Mouse (Mus musculus) 3134 (cell line): ENCODE measurements around the gene Slc10a6.

ENCODE experiments used
- DNase-seq: peaks from one replicate; pipeline ENCODE4 v3.0.0-alpha.2; 2011; ENCODE audit warnings: low spot score; ENCODE audit not compliant: insufficient read length; ENCODE audit errors: extremely low read depth

Slc10a6 gene

DNA sequence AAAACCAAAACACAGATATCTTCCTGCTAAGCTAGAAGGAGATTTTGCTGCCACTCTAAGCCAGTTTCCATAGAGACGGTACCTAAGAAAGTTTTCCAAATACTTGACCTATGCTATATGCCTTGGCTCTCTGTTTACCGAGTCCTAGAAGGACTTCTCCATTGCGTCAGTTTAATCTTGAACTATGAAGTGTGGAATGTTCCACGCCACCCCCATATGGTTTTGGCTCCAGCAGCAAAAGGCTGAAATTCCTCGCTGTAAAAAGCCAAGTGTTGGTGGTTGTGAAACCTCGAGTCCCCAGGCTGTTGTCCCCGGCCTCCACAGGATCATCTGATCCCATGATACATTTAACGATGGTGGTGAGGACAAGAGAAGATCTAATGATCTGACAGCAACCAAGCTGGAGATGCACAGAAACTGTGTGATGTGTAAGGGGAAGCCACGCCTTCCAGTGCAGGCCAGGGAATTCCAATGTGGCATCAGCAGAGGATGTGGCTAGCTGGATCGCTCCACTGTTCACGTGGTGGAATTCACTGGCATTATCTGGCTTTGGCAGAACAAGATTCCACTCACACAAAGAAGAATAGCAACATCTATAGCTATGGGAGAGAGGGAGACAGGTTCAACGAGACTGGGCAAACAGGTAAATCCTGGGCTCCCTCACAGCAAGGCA lies 8.8 kb downstream of the Slc10a6 start:
- DNase-seq: peak; percentile 69

DNA sequence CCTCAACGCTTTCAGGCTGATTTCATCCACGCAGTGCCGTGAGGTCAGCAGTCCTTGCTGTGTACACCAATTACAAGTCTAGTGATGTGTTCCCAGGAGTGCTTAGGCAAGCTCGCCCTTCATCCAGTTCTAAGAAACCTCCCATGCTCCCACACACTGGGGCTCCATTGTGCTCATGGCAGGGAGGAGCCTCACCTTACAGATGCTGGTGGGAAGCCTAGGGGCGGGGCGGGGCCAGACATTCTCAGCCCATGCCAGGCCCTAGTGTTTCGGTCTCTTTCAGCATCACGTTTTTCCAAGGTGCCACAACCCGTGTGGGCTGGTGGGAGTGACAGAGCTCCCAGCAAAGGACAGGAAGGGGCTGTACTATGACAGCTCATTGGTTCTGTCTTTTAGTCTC lies 12.0 kb downstream of the Slc10a6 start:
- no peak for DNase-seq

DNA sequence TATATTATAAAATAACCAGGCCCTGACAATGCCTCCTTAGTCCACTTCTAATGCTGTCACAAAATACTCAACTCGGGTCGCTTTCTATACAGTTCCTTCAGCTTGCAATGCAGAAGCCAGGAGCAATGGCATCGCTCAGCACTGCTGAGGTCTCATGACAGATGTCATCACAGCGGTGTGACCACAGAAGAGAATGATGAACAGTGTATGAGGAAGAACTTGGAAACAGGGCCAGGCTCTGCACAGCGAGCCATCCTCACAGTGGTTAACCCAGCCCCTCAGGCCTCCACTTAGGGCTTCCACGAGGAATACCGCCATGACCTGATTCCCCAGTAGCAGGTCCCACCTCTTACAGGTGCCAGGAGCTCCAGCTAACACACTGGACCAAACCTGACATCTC lies 14.8 kb downstream of the Slc10a6 start:
- no peak for DNase-seq

DNA sequence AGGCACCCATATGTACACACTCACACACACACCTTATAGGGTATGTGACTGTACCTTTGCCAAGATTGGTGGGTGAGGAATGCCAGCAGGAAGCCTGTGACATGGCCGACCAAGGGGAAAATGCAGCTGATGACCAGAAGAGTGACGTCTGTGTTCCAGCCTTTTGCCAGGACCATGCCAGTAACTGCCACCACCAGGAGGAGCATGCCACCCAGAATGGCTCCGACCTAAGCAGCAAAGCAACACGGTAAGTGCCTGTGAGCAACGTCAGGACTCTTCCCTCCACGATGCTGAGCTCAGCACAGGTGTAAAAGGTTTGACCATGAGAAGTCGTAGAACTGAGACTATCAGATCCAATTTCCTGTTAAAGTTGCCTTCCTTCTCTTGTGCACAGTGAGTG lies 16.9 kb downstream of the Slc10a6 start:
- no peak for DNase-seq

DNA sequence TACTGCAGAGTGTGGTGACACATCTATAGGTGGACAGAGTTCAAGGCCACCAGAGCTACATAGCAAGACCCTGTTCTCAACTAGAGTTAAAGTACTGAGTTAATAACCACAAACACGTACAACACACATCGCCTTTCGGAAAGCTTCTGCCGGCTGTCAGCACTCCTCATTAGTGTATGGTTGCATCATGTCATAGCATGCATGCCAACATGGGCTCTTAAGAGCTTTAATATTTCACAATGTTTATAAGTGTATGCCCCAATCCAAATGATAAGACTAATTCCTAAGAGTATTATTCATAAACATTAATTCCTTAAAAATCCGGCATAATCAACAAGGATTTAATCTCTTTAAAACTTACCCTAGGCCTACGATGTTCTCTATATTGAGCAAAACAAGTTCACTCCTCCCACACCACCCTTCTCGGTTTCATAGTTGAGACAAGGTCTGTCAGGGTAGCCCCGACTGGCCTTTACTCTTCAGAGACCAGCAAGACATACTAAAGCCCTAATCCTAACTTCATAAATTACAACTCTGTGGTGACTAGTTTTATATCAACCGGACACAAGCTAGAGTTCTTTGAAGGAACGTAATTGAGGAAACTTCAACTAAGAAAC lies 18.2 kb downstream of the Slc10a6 start:
- no peak for DNase-seq

DNA sequence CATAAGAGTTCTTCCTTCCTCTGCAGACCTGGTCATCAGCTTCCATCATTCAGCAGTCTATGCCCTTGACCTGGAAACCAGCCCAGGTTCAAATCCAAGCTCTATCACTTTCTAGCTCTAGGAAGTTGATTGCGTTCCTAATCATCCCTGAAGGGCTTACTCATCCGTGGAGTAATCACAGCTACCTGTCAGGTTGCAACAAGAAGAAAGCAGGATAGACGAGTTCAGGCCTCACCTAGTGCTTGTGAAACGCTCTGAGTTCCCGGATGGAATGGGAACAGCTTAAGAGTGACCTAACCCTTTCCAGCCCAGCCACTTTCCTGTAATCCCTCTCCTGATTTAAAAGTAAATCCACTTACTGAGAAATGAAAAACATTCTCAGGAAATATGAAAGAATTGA lies 19.1 kb downstream of the Slc10a6 start:
- no peak for DNase-seq

DNA sequence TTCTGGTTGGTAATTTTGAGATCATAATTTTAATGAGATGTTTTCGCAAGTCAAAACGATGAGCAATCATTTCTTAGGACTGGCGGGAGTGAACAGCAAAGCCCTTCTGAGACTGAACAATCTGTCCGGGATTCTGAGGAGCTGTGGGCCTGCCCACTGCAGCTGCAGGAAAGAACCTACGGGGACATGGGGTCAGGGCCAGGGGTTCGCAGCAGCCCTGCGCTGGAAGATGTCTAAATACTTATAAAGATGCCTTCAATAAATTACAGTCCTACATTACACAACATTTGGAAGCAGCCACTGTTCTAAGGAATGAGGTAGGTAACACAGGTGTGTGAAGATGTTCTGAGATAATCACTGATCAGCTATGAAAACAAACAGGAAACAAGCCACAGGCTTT lies 23.5 kb downstream of the Slc10a6 start:
- no peak for DNase-seq

DNA sequence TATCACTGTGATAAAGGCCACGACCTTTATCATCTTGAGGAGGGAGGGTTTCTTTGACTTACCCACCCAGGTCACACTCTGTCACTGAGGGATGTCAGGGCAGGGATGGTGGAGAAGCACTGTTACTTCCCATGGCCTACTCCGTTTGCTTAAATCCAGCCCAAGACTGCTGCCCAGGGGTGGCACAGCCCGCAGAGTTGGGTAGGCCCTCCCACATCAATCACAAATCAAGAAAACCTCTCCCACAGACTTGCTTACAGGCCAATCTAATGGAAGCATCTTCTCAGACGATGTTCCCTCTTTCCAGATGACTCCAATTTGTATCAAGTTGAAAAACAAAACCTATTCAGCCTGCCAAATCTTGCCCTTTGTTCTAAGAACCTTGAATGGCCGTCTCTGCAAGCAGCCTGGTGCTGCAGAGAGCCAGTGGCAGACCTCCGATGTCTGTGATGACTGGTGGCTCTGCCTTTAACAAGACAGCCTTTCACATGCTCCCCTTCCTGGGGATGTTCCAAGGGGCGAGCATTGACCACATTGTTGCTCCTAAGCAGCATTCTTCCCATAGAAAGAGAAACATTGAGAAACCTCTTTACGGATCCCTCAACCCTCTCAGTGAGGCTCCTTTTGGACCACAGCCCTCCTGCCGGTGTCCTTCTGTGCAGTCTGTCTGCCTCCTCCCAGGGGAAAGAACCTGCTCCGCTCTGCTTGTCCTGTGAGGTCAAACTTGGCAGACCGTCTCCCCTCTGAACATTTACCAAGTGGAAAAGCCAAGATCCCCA lies 25.9 kb downstream of the Slc10a6 start:
- DNase-seq: no peak

DNA sequence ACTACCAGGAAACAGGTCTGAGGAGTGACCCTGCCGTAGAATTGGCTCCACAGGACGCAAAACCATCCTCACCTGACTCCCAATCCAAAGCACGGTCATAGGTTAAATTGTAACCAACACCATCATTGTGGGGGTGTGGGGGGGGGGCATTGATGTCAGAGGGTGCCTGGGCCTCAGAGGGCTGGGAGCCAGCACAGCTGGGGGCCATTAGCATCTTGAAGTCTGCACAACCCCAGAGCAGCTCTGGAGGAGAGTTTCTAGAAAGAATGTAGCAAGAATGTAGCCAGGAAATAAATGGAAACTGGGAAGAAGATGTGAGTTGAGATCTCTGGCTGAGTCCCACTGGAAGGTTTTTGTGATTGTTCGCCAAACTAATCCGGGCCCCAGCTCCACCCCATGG lies 30.3 kb downstream of the Slc10a6 start:
- no peak for DNase-seq

DNA sequence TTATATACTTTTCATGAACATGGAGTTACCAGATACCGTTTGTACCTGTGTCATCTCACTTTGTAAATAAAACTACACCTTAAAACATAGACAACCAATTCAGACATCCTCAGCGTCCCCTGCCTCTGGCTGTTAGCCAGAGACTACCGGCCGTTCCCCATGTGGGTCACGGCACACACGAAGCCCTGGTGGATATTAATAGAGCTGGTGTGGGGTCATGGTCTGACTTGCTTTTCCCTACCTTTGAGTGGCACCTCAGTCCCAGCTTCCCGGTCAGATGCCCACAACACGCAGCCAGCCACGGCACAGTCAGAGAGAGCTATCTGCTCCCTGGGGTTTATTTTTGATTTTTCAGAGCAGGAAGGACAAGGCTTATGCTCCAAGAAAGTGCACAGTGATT lies 30.9 kb downstream of the Slc10a6 start:
- no peak for DNase-seq

DNA sequence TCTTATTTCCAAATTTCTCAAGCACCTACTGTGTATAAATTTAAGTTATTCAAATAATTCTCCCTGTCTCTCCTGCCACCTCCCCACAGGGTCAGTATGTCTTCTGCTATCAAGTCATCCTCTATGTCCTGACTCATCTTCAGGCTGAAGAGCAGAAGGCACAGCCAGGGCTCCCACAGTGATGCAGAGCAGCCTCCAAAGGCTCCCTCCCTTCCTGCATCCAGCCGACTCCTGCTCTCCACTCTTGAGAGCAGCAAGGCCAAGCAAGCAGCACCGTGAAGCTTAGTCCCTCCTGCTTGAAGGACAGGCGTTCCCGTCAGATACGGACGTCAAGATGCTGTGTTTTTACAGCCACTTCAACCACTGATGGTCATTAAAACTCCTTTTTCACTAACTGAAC lies 31.6 kb downstream of the Slc10a6 start:
- DNase-seq: no peak

DNA sequence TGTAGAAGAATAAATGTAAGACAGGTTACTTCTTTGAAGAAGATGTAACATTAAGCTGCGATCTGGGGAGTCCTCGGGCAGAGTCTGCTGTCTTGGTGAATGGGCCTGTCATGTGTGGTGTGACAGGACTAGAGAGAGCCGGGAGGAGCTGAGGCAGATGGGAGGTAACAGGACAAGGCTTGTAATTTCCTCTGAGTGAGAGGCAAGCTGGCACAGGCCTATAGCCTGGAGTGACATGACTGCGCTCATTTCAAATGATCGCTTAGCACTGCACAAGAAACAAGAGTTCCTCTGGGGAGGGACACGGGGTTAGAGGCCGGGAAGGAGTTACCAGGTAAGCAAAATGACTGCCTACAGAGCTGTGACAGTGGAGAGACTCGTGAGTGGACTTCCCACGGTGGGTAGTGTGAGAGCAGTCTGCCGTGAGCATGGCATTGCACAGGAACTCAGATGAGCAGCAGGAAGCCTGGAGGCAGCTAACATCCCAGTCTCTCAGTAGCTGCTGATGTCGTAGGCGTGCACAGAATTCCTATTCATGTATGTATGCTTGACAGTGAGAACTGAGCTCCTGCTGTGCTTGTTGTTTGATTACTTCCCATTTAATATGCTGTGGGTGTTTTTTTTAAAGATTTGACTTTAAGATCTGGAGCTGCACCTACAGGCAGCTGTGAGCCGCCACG lies 32.6 kb downstream of the Slc10a6 start:
- no peak for DNase-seq

DNA sequence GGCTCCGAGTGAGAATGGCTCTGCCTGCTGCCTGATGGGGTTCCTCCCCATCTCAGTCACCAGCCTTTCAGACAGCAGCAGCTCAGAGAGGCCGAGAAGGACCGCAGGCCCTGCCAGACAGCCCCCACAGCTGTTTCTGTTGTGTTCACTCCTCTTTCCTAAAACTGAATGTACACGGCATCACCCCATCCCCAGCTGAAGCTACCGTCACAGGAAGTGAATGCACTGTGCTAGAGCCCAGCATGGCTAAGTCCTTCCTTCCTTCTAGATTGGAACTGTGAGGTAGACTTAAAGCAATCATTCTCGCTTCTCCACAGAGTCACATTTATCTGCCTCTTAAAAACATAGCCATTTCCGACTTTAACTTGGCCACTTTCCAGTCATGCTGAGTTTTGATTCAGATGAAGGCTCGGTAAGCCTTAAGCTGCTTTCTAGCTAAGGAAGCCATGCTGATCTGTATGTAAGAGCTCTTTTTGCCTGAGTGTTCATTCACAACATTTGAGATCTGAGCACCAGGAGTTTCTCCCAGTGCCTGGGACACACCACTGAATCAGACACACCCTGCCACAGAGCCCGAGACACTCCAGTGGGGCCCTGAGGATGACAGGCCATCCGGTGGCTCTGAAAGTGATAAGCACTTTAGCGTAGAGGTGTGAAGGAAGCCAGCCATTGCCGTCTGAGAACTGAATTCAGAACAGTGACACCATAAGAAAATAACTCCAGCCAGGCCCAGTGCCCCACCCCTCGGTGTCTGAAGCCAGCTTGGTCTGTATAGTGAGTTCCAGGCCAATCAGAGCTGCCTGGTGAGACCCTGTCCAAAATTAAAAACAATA lies 33.6 kb downstream of the Slc10a6 start:
- DNase-seq: no peak

DNA sequence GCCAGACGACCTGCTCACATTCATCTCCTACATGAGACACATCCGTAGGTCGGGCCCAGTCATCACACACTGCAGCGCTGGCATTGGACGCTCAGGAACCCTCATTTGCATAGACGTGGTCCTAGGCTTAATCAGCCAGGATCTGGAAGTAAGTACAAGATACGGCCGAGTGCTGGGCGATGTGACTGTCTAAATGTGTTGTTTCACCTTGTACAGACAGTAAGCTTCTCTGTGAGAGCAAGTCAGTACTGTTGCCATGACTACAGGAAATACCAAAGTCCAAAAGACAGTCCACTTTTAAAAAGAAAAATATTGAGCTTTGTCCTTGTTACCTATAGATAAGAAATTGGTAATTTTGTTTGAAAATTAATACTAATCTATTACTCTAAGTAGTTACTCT lies 35.6 kb downstream of the Slc10a6 start:
- no peak for DNase-seq

DNA sequence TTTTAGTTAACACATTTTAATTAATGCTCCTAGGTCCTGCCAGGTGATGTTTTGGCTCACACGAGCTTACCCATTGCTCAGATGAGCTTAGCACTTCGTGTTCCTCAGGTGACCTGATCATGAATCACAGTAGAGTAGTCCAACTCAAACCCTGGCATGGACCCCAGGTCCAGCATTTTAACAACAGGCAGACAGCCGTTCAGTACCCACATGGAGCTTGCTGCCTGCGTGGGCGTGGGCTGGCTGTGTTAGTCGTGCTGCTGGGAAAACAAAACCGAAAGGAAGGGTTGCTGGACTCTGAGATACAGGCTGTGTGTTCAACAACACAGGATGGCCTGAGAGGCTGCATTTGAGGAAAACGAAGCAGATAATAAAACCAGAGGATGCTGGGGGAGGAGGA lies 36.5 kb downstream of the Slc10a6 start:
- no peak for DNase-seq

DNA sequence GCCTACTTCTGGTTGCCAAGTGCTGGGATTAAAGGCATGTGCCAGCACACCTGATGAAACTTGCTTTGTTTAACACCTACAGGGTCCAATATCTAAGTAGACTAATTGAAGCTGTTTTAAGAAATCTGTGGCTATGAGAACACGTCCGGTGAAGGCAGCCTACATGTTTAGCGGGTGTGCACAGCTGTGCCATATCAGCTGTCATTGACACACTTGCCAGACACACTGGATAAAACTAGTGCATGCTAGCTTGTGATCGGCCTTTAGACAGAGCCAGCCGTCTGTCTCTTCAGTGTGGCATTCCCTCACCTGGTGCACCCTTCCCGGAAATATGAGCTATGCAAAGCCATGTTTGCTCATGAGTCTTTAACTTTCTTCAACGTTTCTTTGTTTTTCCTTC lies 37.4 kb downstream of the Slc10a6 start:
- no peak for DNase-seq

DNA sequence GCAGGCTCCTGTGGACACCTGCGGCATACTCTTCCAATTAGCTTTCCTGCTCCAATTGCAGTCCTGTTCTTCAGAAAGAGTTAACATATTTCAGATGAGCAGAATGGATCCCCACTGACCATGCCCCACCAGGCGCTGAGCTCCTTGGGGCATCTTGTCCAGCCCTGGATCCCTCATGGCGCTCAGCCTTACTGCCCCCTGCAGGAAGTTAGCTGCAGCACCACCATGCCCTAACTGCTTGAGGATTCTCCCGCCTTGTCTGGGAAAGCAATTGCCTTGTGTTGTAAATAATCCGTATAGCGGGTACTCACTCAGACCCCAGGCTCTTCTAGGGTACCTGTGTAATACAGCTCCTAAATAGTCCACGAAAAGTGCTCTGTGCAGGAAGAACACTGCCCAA lies 42.0 kb downstream of the Slc10a6 start:
- no peak for DNase-seq

DNA sequence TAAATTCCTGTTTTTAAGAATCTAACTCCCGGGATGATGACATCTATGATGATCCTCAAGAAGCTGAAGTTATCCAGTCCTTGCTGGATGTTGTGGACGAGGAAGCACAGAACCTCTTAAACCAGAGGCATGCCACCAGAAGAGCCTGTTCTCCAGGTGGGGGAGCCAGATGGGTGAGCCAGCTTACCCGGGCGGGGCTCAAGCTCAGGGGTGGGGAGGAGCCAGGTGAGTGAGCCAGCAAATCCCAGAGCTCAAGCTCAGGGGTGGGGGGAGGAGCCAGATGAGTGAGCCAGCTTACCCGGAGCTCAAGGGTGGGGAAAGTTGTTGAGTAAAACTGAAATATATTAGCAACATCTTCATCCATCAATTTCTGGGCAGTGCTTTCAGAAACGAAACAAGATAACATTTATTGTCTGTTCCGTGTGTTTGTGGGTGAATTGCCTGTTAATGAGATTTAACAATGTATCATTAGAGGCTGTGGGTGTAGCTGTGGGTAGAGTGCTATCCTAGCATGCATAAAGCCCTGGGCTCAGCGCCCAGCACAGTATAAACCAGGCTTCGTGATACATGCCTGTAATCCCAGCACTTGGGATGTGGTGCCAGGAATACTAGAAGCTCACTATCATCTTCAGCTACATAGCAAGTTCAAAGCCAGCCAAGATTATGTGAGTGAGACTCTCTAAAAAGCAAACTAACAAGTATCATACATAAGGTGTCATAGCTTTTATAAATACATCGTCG lies 49.4 kb downstream of the Slc10a6 start:
- peak; percentile 10 for DNase-seq

DNA sequence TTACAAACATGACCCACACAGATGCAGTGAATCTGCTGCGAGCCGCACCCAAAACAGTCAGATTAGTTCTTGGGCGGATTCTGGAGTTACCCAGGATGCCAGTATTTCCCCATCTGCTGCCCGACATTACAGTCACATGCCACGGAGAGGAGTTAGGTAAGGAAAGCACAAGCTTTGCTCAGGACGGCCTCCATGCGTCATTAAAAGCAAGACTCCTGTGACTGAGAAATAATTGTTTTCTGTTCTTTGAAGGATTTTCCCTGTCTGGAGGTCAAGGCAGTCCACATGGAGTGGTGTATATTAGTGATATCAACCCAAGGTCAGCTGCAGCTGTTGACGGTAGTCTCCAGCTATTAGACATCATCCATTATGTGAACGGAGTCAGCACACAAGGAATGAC lies 59.8 kb downstream of the Slc10a6 start:
- no peak for DNase-seq

DNA sequence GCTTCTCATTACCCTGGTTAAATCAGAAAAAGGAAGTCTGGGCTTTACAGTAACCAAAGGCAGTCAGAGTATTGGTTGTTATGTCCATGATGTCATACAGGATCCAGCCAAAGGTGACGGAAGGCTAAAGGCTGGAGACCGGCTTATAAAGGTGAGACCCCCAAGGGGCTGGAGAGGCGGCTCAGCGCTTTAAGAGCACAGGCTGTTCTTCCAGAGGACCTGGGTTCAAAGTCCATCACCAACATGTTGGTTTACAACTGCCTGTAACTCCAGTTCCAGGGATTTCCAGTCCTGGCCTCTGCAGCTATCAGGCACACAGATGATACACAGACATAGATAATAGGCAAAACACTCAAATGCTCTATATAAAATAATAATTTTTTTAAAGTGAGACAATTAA lies 61.2 kb downstream of the Slc10a6 start:
- DNase-seq: no peak
